Mouse (Mus musculus): ENCODE measurements around the gene Pafah2.

DNA sequence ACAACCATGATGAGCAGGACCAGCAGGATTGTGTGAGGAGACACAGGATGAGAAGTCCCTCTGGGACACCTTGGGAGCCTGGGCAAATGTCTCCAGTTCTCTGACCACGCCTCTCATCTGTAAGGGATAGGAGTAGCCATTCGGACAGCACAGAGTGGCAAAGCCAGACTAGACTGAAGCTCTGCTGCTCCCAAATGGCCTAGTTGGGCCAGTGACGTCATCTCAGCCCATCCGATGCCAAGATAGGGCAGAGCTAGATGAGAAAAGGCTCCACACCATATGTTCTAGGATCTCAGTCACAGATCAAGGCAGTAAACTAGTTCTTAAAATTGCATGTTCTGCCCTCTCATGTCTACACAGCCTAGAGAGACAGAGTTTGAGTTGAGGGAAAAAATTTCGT lies 62.7 kb downstream of the Pafah2 start:
- TF ChIP-seq POLR2A (IDR thresholded peaks at IDR 0.05; ENCODE audit: low read depth, low read length) = no peak
- TF ChIP-seq CTCF (IDR thresholded peaks at IDR 0.05; ENCODE audit: extremely low read depth, insufficient read depth, insufficient read length, insufficient replicate concordance) = no peak

Measured in spleen, adult 2 months (tissue).